Mouse (Mus musculus) kidney, postnatal 10 days (tissue): Measurements from ENCODE around the gene Gpha2.

Experiments
- DNase-seq: peaks from one replicate; pipeline ENCODE4 v3.0.0; 2021; ENCODE audit warnings: mixed read lengths

The Gpha2 gene

GRCm38 (mm10) chr19:6273998-6274608, 47.9 kb downstream of the Gpha2 start:
- DNase-seq = no peak

- peak; percentile 32 for DNase-seq
Observed at GRCm38 (mm10) chr19:6275740-6276389, 49.7 kb downstream of the Gpha2 start.

GRCm38 (mm10) chr19:6276426-6277421, 50.5 kb downstream of the Gpha2 start, which contains the start of gene Ehd1:
Gene Ehd1 (plus strand): TSS chr19:6276725.
- DNase-seq = peak; percentile 99
